ENCODE assay signal across 11 mouse cellular contexts in genomic region chr15:99039996-99040919, GRCm38 (mm10). TPM values are rescaled to one million over a fixed set of nuclear protein-coding genes. Genes with fewer than 3 reads are reported as not detected.
A peak's percentile ranks its signal among the peaks of the same experiment; 100 is the strongest.
DNase-seq lines count a peak whose midpoint lies in the region; ATAC-seq and TF ChIP-seq lines count a peak whose summit lies in the region.
"Had no signal": no experiment of that assay in that cellular context is flagged by ENCODE, and none has a peak within 500 bp of the region (broad histone marks: within the 10 kb centered on the region; RNA-seq: fewer than 3 reads in every experiment).

No protein-coding gene starts in this region.

- no peak overlapping the region for H3K9ac ChIP-seq in heart, adult 2 months (ENCODE audit: low read depth, low read length)
- no peak overlapping the region for H3K9ac ChIP-seq in lung, embryonic 16.5 days (ENCODE audit: low read length)
- H3K9ac ChIP-seq: heart, embryonic 15.5 days had no signal

- H3K4me1 ChIP-seq in heart, adult 2 months (ENCODE audit: control insufficient read depth, insufficient read depth, low read length) = no peaks in the 10 kb centered on the region
- H3K4me1 ChIP-seq in lung, embryonic 16.5 days (replicated peaks; ENCODE audit: control insufficient read depth, insufficient read depth, low read length) = no peaks in the 10 kb centered on the region
- H3K4me1 ChIP-seq in bone marrow macrophage, adult 2 months (ENCODE audit: control insufficient read depth, insufficient read depth, low read length) = peaks cover 20% of the 10 kb centered on the region

- no peaks in the 10 kb centered on the region for H3K79me2 ChIP-seq in heart, adult 2 months (replicated peaks; ENCODE audit: control insufficient read depth, insufficient read depth, low read length)

- 65% methylated on average over 26 of the region's 26 CpGs for WGBS in heart, adult 2 months
- WGBS in lung, embryonic 16.5 days = 41% methylated on average over 26 of the region's 26 CpGs

- H3K4me3 ChIP-seq in heart, adult 2 months = no peak overlapping the region
- H3K4me3 ChIP-seq in lung, embryonic 16.5 days (ENCODE audit: low read length) = no peak overlapping the region
- H3K4me3 ChIP-seq in bone marrow macrophage, adult 2 months (ENCODE audit: insufficient read depth, low read length) = no peak overlapping the region
- H3K4me3 ChIP-seq: heart, embryonic 15.5 days had no signal

- H3K36me3 ChIP-seq in heart, adult 2 months (ENCODE audit: control insufficient read depth, insufficient read depth, low read length) = peaks cover 4% of the 10 kb centered on the region
- peaks cover 13% of the 10 kb centered on the region; the same call in 1 of the 2 replicates for H3K36me3 ChIP-seq in lung, embryonic 16.5 days (ENCODE audit: control insufficient read depth, insufficient read depth, low read length)
- H3K36me3 ChIP-seq in splenic B cell, adult 2 months (ENCODE audit: control insufficient read depth, insufficient read depth, low read length, poor library complexity, severe bottlenecking) = peaks cover 5% of the 10 kb centered on the region; the same call in 1 of the 2 replicates

- no peak overlapping the region for H3K4me2 ChIP-seq in lung, embryonic 16.5 days (ENCODE audit: low read depth, low read length)
- H3K4me2 ChIP-seq: heart, embryonic 15.5 days had no signal

- ATAC-seq in lung, embryonic 16.5 days (ENCODE audit: low read depth) = peak; percentile 31; the same call in 1 of the 2 replicates

- TF ChIP-seq CTCF in heart, adult 2 months (IDR thresholded peaks at IDR 0.05) = peak; percentile 18; the same call in 1 of the 2 replicates
- TF ChIP-seq CTCF in bone marrow macrophage, adult 2 months (IDR thresholded peaks at IDR 0.05; ENCODE audit: low read depth, low read length) = peak; percentile 49; the same call in 1 of the 2 replicates

- no peak overlapping the region for H3K27ac ChIP-seq in heart, adult 2 months
- H3K27ac ChIP-seq in lung, embryonic 16.5 days (ENCODE audit: low read length) = no peak overlapping the region
- H3K27ac ChIP-seq in bone marrow macrophage, adult 2 months (ENCODE audit: insufficient read depth, low read depth, low read length) = no peak overlapping the region
- H3K27ac ChIP-seq: heart, embryonic 15.5 days had no signal

- no peak for TF ChIP-seq POLR2A in heart, adult 2 months (IDR thresholded peaks at IDR 0.05; ENCODE audit: insufficient read depth, low read depth, low read length)
- no peak for TF ChIP-seq POLR2A in bone marrow macrophage, adult 2 months (IDR thresholded peaks at IDR 0.05; ENCODE audit: borderline replicate concordance, low read depth, low read length)

- no peaks in the 10 kb centered on the region for H3K9me3 ChIP-seq in lung, embryonic 16.5 days (ENCODE audit: control insufficient read depth, low read length)
- H3K9me3 ChIP-seq: heart, embryonic 15.5 days had no signal

- DNase-seq in heart, adult 2 months = no peak
- DNase-seq in heart, adult 18-20 months = no peak
- DNase-seq in lung, postnatal 10 days = no peak
- peak; percentile 15 for DNase-seq in splenic B cell, adult 2 months (ENCODE audit: low read depth, low spot score)
- DNase-seq in left cerebral cortex, postnatal 36 days (ENCODE audit: low spot score in 2 of 2) = no peak
- DNase-seq in adrenal gland, adult 8-10 months = no peak

- no peaks in the 10 kb centered on the region for H3K27me3 ChIP-seq in heart, adult 2 months (ENCODE audit: control insufficient read depth, insufficient read depth, low read length)
- no peaks in the 10 kb centered on the region for H3K27me3 ChIP-seq in lung, embryonic 16.5 days (ENCODE audit: control insufficient read depth, insufficient read depth, low read depth, low read length)
- H3K27me3 ChIP-seq in splenic B cell, adult 2 months (ENCODE audit: control insufficient read depth, insufficient read depth, low read length, poor library complexity, severe bottlenecking) = no peaks in the 10 kb centered on the region
- H3K27me3 ChIP-seq: heart, embryonic 15.5 days had no signal

- intact Hi-C loops in heart, adult 2 months (cut with DNase I) = no loop called here
- intact Hi-C loops in left cerebral cortex, postnatal 36 days (cut with DNase I) = no loop called here

- no peak for TF ChIP-seq EP300 in heart, adult 2 months (IDR thresholded peaks at IDR 0.05; ENCODE audit: insufficient read depth, low read depth, low read length)

RNA-seq across cellular contexts. Expression of gene Tuba1c, which starts 10.6 kb away (rescaled TPM):
- total RNA-seq in heart, adult 2 months (2021) = 10 to 100 TPM; 30.1 to 39.0 TPM
- polyA plus RNA-seq in heart, adult 2 months (2012; rRNA removed) = 58.6 and 74.4 TPM in 2 replicates
- total RNA-seq in heart, adult 18-20 months (2021) = 10 to 100 TPM; 31.8 to 41.4 TPM
- polyA plus RNA-seq in lung, embryonic 16.5 days (2015; fragmentation: Nextera tagmentation; extraction: Ambion mirVana) = 226 and 230 TPM in 2 replicates
- 134 and 173 TPM in 2 replicates for polyA plus RNA-seq in bone marrow macrophage, adult 2 months (2012; ENCODE audit: insufficient read depth, insufficient read length, missing spikeins)
- 10 to 100 TPM; 60.3 to 78.5 TPM for total RNA-seq in left cerebral cortex, postnatal 36 days (2021)
- 100 to 1,000 TPM; 207 to 347 (median 262) TPM for total RNA-seq in adrenal gland, adult 8-10 months (2022)

RNA-seq across cellular contexts. Expression of gene Prph, which starts 14.7 kb away (rescaled TPM):
- total RNA-seq in heart, adult 2 months (2021) = under 1 TPM; 0.13 to 0.80 TPM
- 1.00 and 2.1 TPM in 2 replicates for polyA plus RNA-seq in heart, adult 2 months (2012; rRNA removed)
- under 1 TPM in 1 of 2 experiments, not detected in 1; 0.15 TPM for total RNA-seq in heart, adult 18-20 months (2021)
- polyA plus RNA-seq in lung, embryonic 16.5 days (2015; fragmentation: Nextera tagmentation; extraction: Ambion mirVana) = 3.9 and 4.5 TPM in 2 replicates
- not detected in 2 replicates for polyA plus RNA-seq in bone marrow macrophage, adult 2 months (2012; ENCODE audit: insufficient read depth, insufficient read length, missing spikeins)
- total RNA-seq in left cerebral cortex, postnatal 36 days (2021) = 1 to 10 TPM in 1 of 2 experiments, under 1 TPM in 1; 0.97 to 1.8 TPM
- total RNA-seq in adrenal gland, adult 8-10 months (2022) = 1 to 10 TPM in 2 of 4 experiments, under 1 TPM in 2; 0.81 to 2.2 (median 1.4) TPM

RNA-seq across cellular contexts. Expression of gene Troap, which starts 34.1 kb away (rescaled TPM):
- under 1 TPM in 1 of 2 experiments, not detected in 1; 0.31 TPM for total RNA-seq in heart, adult 2 months (2021)
- 0.18 and 0.53 TPM in 2 replicates for polyA plus RNA-seq in heart, adult 2 months (2012; rRNA removed)
- under 1 TPM in 1 of 2 experiments, not detected in 1; 0.28 TPM for total RNA-seq in heart, adult 18-20 months (2021)
- polyA plus RNA-seq in lung, embryonic 16.5 days (2015; fragmentation: Nextera tagmentation; extraction: Ambion mirVana) = 39.5 and 41.1 TPM in 2 replicates
- 15.6 and 18.3 TPM in 2 replicates for polyA plus RNA-seq in bone marrow macrophage, adult 2 months (2012; ENCODE audit: insufficient read depth, insufficient read length, missing spikeins)
- under 1 TPM in 1 of 2 experiments, not detected in 1; 0.32 TPM for total RNA-seq in left cerebral cortex, postnatal 36 days (2021)
- total RNA-seq in adrenal gland, adult 8-10 months (2022) = 1 to 10 TPM in 1 of 4 experiments, under 1 TPM in 3; 0.22 to 2.3 (median 0.67) TPM

RNA-seq across cellular contexts. Expression of gene C1ql4, which starts 47.4 kb away (rescaled TPM):
- not detected for total RNA-seq in heart, adult 2 months (2021)
- not detected in 2 replicates for polyA plus RNA-seq in heart, adult 2 months (2012; rRNA removed)
- not detected for total RNA-seq in heart, adult 18-20 months (2021)
- not detected in 2 replicates for polyA plus RNA-seq in lung, embryonic 16.5 days (2015; fragmentation: Nextera tagmentation; extraction: Ambion mirVana)
- polyA plus RNA-seq in bone marrow macrophage, adult 2 months (2012; ENCODE audit: insufficient read depth, insufficient read length, missing spikeins) = not detected in 2 replicates
- total RNA-seq in left cerebral cortex, postnatal 36 days (2021) = not detected
- total RNA-seq in adrenal gland, adult 8-10 months (2022) = not detected
- total RNA-seq: adrenal gland, postnatal 14 days had no signal
- polyA plus RNA-seq: limb, embryonic 11.5 days had no signal

RNA-seq across cellular contexts. Expression of gene Dnajc22, which starts 52.7 kb away (rescaled TPM):
- under 1 TPM; 0.44 to 0.57 TPM for total RNA-seq in heart, adult 2 months (2021)
- 0.18 and 0.35 TPM in 2 replicates for polyA plus RNA-seq in heart, adult 2 months (2012; rRNA removed)
- 1 to 10 TPM in 1 of 2 experiments, under 1 TPM in 1; 0.37 to 1.2 TPM for total RNA-seq in heart, adult 18-20 months (2021)
- polyA plus RNA-seq in lung, embryonic 16.5 days (2015; fragmentation: Nextera tagmentation; extraction: Ambion mirVana) = 1.6 and 2.4 TPM in 2 replicates
- not detected in 2 replicates for polyA plus RNA-seq in bone marrow macrophage, adult 2 months (2012; ENCODE audit: insufficient read depth, insufficient read length, missing spikeins)
- under 1 TPM; 0.25 to 0.27 TPM for total RNA-seq in left cerebral cortex, postnatal 36 days (2021)
- total RNA-seq in adrenal gland, adult 8-10 months (2022) = 1 to 10 TPM in 2 of 4 experiments, under 1 TPM in 2; 0.37 to 1.6 (median 1.2) TPM
